Mouse (Mus musculus) limb, embryonic 12.5 days (tissue): Measurements from ENCODE around the gene Arel1. TPM values are rescaled to one million over a fixed set of nuclear protein-coding genes. Genes with fewer than 3 reads are reported as not detected.

Experiments used
- ATAC-seq: fragments of 200-750 bp; cut with Nextera tagmentation; 2 replicates; pipeline ENCODE4 v1.8.0; 2017; ENCODE audit warnings: low read depth, moderate TSS enrichment; ENCODE audit not compliant: insufficient number of reproducible peaks, insufficient read depth, low FRiP score, low TSS enrichment
- H3K27ac ChIP-seq: fragments of 300-500 bp; sonication (generic); 2 replicates; pipeline ENCODE4 v1.5.1; 2016; ENCODE audit warnings: mild to moderate bottlenecking, moderate library complexity
- H3K27me3 ChIP-seq: fragments of 300-500 bp; sonication (generic); 2 replicates; pipeline ENCODE4 v1.6.1; 2016; ENCODE audit warnings: mild to moderate bottlenecking, moderate library complexity
- H3K36me3 ChIP-seq: fragments of 300-500 bp; sonication (generic); 2 replicates; pipeline ENCODE4 v1.6.1; 2016; ENCODE audit warnings: mild to moderate bottlenecking, moderate library complexity
- H3K4me1 ChIP-seq: fragments of 300-500 bp; sonication (generic); replicated peaks from 2 replicates; pipeline ENCODE4 v1.6.1; 2016
- H3K4me2 ChIP-seq: fragments of 300-500 bp; sonication (generic); 2 replicates; pipeline ENCODE4 v1.6.1; 2016; ENCODE audit warnings: mild to moderate bottlenecking, moderate library complexity
- H3K4me3 ChIP-seq: fragments of 300-500 bp; sonication (generic); replicated peaks from 2 replicates; pipeline ENCODE4 v1.5.1; 2016; ENCODE audit warnings: mild to moderate bottlenecking
- H3K9ac ChIP-seq: fragments of 300-500 bp; sonication (generic); replicated peaks from 2 replicates; pipeline ENCODE4 v1.6.1; 2016; ENCODE audit warnings: mild to moderate bottlenecking, moderate library complexity
- H3K9me3 ChIP-seq: fragments of 300-500 bp; sonication (generic); 2 replicates; pipeline ENCODE4 v1.6.1; 2016; ENCODE audit warnings: mild to moderate bottlenecking, moderate library complexity
- WGBS: fragments of 180-500 bp; shearing (Covaris S2); methylation state at CpG from one replicate; pipeline ENCODE4 v1.1.7; 2016; 5-methylcytosine and 5-hydroxymethylcytosine counted together
- polyA plus RNA-seq: library from polyadenylated mRNA; unstranded; fragments of >200 nt; fragmentation: Nextera tagmentation; extraction: Ambion mirVana; gene quantifications from 2 replicates; pipeline ENCODE4 v1.2.1, GENCODE M21; 2016

Gene Arel1
- polyA plus RNA-seq, 1 experiment from 2014 or later: 17.8 TPM

- no peak overlapping the region for H3K9ac ChIP-seq
- H3K27ac ChIP-seq: no peak overlapping the region
- no peak overlapping the region for H3K4me2 ChIP-seq
- no peak for ATAC-seq
- H3K4me1 ChIP-seq: no peaks in the 10 kb centered on the region
- H3K4me3 ChIP-seq: no peak overlapping the region
- peaks cover 52% of the 10 kb centered on the region for H3K36me3 ChIP-seq
- no peaks in the 10 kb centered on the region for H3K27me3 ChIP-seq
- H3K9me3 ChIP-seq: no peaks in the 10 kb centered on the region
- WGBS: 90% methylated on average over 6 of the region's 6 CpGs
Measured at GRCm38 (mm10) chr12:84948584-84949285, 22.0 kb downstream of the Arel1 start.

DNA sequence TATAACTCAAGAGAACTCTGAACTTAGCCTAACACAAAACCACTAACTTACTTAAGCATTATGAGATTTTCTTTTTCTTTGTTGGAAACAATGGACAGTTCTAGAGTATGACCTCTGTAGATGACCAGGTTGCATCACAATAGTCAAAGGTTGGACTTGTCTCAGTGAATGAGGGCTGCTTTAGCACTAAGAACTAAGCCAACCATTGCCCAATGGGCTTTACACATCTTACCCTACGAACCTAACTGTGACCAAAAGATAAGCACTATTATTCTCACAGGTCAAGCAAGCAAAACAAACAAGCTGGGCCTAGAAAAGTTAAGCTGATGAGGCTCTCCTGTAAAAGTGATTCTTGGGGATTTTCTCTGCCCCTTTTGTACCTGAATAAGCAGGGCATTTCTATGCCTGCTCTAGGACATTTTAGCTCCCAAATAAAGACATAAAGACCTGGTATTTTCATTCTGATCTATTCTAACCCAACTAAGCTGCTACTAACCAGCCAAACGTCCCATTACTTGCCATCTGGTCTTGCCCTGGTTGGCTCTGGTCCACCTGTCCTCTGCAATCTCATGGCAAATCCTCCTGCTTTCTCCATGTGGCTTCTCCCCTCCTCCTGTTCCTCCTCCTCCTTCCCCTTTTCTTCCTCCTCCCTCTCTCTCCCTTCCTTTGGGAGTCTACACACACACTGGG is 22.7 kb downstream of the Arel1 start:
- no peaks in the 10 kb centered on the region for H3K9me3 ChIP-seq
- 75% methylated on average over 2 of the region's 2 CpGs for WGBS
- ATAC-seq: no peak
- H3K4me1 ChIP-seq: no peaks in the 10 kb centered on the region
- no peak overlapping the region for H3K4me3 ChIP-seq
- no peak overlapping the region for H3K4me2 ChIP-seq
- H3K9ac ChIP-seq: no peak overlapping the region
- no peaks in the 10 kb centered on the region for H3K27me3 ChIP-seq
- peaks cover 57% of the 10 kb centered on the region for H3K36me3 ChIP-seq
- H3K27ac ChIP-seq: no peak overlapping the region

- 87% methylated on average over 9 of the region's 9 CpGs for WGBS
- Histone ChIP-seq H3K4me3 (no peak overlapping the region), H3K36me3 (peaks cover 79% of the 10 kb centered on the region), H3K4me1 (no peaks in the 10 kb centered on the region), H3K9ac (no peak overlapping the region), H3K9me3 (no peaks in the 10 kb centered on the region), H3K27ac (no peak overlapping the region), H3K4me2 (no peak overlapping the region), H3K27me3 (no peaks in the 10 kb centered on the region)
- no peak for ATAC-seq
Measured at GRCm38 (mm10) chr12:84944813-84945553, 25.7 kb downstream of the Arel1 start.

DNA sequence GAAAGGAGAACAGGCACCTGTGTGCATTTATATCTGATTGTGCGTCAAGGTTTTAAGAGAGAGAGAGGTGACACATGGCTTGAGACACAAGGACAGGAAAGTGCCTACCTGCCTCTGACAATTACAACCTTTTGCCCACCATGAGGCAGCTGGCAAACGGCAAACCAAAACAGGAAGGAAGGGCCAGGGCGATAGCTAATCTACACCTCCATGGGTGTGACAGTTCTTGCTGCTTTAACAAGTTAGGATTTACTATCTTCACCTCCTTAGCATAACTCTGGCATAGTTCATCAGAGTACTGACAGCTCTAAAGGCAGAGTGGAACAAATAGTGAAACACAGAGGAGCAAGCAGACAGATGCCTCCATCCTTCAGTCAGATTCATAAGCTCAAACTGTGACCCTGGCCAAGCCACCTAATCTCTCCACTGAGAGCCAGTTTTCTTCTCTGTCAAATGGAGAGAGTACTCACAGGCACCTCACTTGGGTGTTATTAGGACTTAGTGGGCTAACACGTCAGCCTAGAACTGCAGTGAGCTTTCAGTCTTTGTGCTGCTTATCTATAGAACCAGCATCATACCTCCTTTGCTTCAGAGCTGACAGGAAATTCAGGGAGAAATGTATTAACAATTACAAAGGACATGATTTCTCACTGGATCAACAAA is 26.4 kb downstream of the Arel1 start:
- H3K27me3 ChIP-seq: no peaks in the 10 kb centered on the region
- H3K27ac ChIP-seq: no peak overlapping the region
- no peak for ATAC-seq
- 82% methylated on average over 4 of the region's 4 CpGs for WGBS
- H3K36me3 ChIP-seq: peaks cover 79% of the 10 kb centered on the region
- H3K4me3 ChIP-seq: no peak overlapping the region
- H3K4me1 ChIP-seq: no peaks in the 10 kb centered on the region
- H3K9ac ChIP-seq: no peak overlapping the region
- H3K4me2 ChIP-seq: no peak overlapping the region
- no peaks in the 10 kb centered on the region for H3K9me3 ChIP-seq

- H3K27ac ChIP-seq: no peak overlapping the region
- peaks cover 82% of the 10 kb centered on the region for H3K36me3 ChIP-seq
- H3K27me3 ChIP-seq: no peaks in the 10 kb centered on the region
- WGBS: 89% methylated on average over 21 of the region's 21 CpGs
- no peaks in the 10 kb centered on the region for H3K9me3 ChIP-seq
- no peak for ATAC-seq
- no peak overlapping the region for H3K4me3 ChIP-seq
- no peak overlapping the region for H3K9ac ChIP-seq
- H3K4me2 ChIP-seq: no peak overlapping the region
- no peaks in the 10 kb centered on the region for H3K4me1 ChIP-seq
Measured at GRCm38 (mm10) chr12:84943006-84943952, 27.4 kb downstream of the Arel1 start.

DNA sequence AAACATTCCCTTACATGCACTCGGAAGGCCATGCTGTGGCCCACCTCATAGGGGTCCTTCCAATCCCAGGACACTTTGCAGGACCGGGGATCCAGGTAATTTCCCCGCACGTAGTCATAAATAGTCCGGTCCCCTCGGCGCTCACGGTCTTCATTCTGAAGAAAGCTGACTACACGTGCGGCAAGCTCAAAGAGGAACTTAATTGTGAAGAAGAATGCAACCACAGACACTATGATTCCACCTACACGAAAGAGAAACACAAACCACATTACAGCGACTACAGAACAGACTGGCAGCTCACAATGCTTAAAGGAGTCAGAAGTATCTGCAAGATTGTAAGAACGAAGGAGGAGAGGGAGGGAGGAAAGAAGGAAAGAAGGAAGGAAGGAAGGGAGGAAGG is 29.0 kb downstream of the Arel1 start:
- no peaks in the 10 kb centered on the region for H3K27me3 ChIP-seq
- ATAC-seq: no peak
- no peak overlapping the region for H3K9ac ChIP-seq
- no peak overlapping the region for H3K4me2 ChIP-seq
- peaks cover 73% of the 10 kb centered on the region for H3K36me3 ChIP-seq
- no peaks in the 10 kb centered on the region for H3K4me1 ChIP-seq
- H3K9me3 ChIP-seq: no peaks in the 10 kb centered on the region
- 95% methylated on average over 13 of the region's 13 CpGs for WGBS
- no peak overlapping the region for H3K27ac ChIP-seq
- no peak overlapping the region for H3K4me3 ChIP-seq

DNA sequence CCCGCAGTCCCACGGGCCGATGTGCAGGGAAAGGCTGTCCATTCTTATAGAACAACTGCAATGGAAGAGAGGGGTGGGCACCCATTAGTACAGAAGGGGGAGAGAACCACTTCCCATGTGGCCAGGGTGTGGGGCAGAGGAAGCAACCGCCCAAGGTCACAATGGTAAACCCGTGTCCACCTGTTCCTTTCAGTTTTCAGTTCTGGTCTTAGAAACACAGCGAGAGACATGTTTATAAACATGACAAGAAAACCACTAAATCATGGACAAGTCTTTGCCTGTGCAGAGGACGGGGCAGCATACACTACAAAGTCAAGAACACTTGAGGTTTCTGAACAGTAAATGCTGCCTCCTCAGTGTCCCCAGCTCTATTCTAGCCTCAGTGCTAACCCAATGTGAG is 30.4 kb downstream of the Arel1 start:
- Histone ChIP-seq H3K27ac (no peak overlapping the region), H3K4me1 (no peaks in the 10 kb centered on the region), H3K36me3 (peaks cover 76% of the 10 kb centered on the region), H3K9ac (no peak overlapping the region), H3K9me3 (no peaks in the 10 kb centered on the region), H3K27me3 (no peaks in the 10 kb centered on the region), H3K4me3 (no peak overlapping the region), H3K4me2 (no peak overlapping the region)
- no peak for ATAC-seq
- WGBS: 89% methylated on average over 7 of the region's 7 CpGs

GRCm38 (mm10) chr12:84939117-84939516 is 31.6 kb downstream of the Arel1 start:
- no peak overlapping the region for H3K4me3 ChIP-seq
- H3K27me3 ChIP-seq: no peaks in the 10 kb centered on the region
- WGBS: 92% methylated on average over 7 of the region's 7 CpGs
- H3K4me1 ChIP-seq: no peaks in the 10 kb centered on the region
- ATAC-seq: no peak
- peaks cover 73% of the 10 kb centered on the region for H3K36me3 ChIP-seq
- no peaks in the 10 kb centered on the region for H3K9me3 ChIP-seq
- H3K9ac ChIP-seq: no peak overlapping the region
- H3K27ac ChIP-seq: no peak overlapping the region
- no peak overlapping the region for H3K4me2 ChIP-seq

DNA sequence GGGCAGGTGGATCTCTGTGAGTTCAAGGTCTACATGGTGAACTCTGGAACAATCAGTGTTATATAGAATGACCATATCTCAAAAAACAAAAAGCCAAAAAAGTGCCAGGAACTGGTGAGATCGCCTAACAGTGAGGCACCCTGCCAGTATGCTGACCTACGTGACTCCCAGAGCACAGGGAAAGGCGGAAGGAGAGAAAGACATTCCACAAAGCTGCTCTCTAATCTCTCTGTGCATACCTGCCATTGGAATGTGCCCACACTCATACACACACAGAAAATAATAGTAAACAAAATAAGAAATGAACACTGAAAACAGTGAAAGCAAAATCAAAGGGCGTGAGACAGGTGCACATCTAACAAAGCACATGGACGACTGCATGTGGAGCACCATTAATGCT is 35.4 kb downstream of the Arel1 start:
- Histone ChIP-seq H3K9me3 (no peaks in the 10 kb centered on the region), H3K4me1 (no peaks in the 10 kb centered on the region), H3K36me3 (peaks cover 79% of the 10 kb centered on the region), H3K27ac (no peak overlapping the region), H3K4me2 (no peak overlapping the region), H3K27me3 (no peaks in the 10 kb centered on the region), H3K4me3 (no peak overlapping the region), H3K9ac (no peak overlapping the region)
- WGBS: 87% methylated on average over 5 of the region's 5 CpGs
- ATAC-seq: no peak

GRCm38 (mm10) chr12:84932210-84932609 is 38.5 kb downstream of the Arel1 start:
- Histone ChIP-seq H3K9ac (no peak overlapping the region), H3K4me3 (no peak overlapping the region), H3K4me1 (no peaks in the 10 kb centered on the region), H3K4me2 (no peak overlapping the region), H3K27ac (no peak overlapping the region), H3K9me3 (no peaks in the 10 kb centered on the region), H3K36me3 (peaks cover 83% of the 10 kb centered on the region), H3K27me3 (no peaks in the 10 kb centered on the region)
- 95% methylated on average over 6 of the region's 6 CpGs for WGBS
- no peak for ATAC-seq
